Comparison of ENCODE assay signal across 12 mouse cellular contexts in genomic region chr12:38600165-38600845, GRCm38 (mm10).
"Had no signal": no experiment of that assay in that cellular context is flagged by ENCODE, and none has a peak within 500 bp of the region (broad histone marks: within the 10 kb centered on the region; RNA-seq: fewer than 3 reads in every experiment).

No protein-coding gene starts in this region.

- H3K27ac ChIP-seq: intestine, embryonic 15.5 days; limb, embryonic 13.5 days; liver, embryonic 14.5 days; midbrain, embryonic 12.5 days; neural tube, embryonic 13.5 days had no signal

- H3K36me3 ChIP-seq: intestine, embryonic 15.5 days; limb, embryonic 13.5 days; midbrain, embryonic 12.5 days; neural tube, embryonic 13.5 days had no signal

- H3K27me3 ChIP-seq: intestine, embryonic 15.5 days; limb, embryonic 13.5 days; midbrain, embryonic 12.5 days; neural tube, embryonic 13.5 days had no signal

- H3K4me2 ChIP-seq: intestine, embryonic 15.5 days; limb, embryonic 13.5 days; midbrain, embryonic 12.5 days; neural tube, embryonic 13.5 days had no signal

- ATAC-seq: intestine, embryonic 15.5 days; midbrain, embryonic 16.5 days had no signal

- H3K9ac ChIP-seq: intestine, embryonic 15.5 days; limb, embryonic 13.5 days; liver, embryonic 14.5 days; midbrain, embryonic 12.5 days; neural tube, embryonic 13.5 days had no signal

- H3K4me3 ChIP-seq: intestine, embryonic 15.5 days; limb, embryonic 13.5 days; midbrain, embryonic 12.5 days; neural tube, embryonic 13.5 days had no signal

- DNase-seq: kidney, adult 18-20 months; kidney, postnatal 10 days; kidney, postnatal 4 days; lung, adult 18-20 months; retina, postnatal 1 day; thymus, postnatal 4 days had no signal

- H3K9me3 ChIP-seq: intestine, embryonic 15.5 days; limb, embryonic 13.5 days; midbrain, embryonic 12.5 days; neural tube, embryonic 13.5 days had no signal

- H3K4me1 ChIP-seq: intestine, embryonic 15.5 days; limb, embryonic 13.5 days had no signal
